Mouse (Mus musculus): ENCODE measurements at regions not wholly inside any gene's neighbourhood (a gene's known extent, or its start where the extent isn't known, plus 50 kb on each side); places are given as distances from the start of the nearest gene placed in this dataset.

DNA sequence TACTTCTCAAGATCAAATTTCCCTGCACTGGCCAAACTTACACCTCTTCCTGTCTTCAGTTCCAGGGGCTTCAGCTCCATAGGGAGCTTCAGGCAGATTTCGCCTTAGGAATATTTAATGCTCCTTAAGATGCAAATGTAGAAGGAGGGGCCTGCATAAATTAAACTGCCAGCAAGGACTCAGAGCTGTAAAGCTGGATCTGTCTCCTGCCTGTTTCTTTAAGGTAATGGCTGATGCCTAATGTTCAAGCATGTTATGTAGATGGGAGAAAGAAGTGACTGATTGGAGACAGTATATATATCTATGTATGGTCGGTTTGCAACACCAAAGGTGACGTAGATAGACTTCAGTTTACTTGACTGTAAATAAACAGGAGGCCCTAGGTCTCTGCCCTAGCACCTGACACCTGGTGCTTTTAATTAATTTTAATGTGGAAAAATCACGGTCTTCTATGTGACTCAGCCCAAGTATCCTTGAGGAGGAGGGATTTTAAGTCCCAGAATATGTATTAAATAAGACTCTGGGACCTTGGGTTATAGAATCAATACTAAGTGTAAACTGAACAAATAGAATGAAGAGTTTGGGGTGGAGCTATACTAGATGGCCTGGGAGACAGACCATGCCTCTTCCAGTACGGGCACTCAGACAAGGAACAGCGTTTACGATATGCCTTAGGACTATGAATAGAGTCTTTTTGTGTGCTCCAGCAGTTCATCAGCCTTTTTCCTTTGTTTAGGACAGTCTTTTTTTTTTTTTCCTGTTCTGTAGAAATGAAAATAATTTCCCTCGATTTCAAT lies 651.7 kb upstream of the Lmcd1 start:
- in situ Hi-C loops (cut with MboI, MseI): loop anchor here (10.0 kb wide), 1 partner anchor 1867 kb away; no protein-coding TSS in a partner anchor

DNA sequence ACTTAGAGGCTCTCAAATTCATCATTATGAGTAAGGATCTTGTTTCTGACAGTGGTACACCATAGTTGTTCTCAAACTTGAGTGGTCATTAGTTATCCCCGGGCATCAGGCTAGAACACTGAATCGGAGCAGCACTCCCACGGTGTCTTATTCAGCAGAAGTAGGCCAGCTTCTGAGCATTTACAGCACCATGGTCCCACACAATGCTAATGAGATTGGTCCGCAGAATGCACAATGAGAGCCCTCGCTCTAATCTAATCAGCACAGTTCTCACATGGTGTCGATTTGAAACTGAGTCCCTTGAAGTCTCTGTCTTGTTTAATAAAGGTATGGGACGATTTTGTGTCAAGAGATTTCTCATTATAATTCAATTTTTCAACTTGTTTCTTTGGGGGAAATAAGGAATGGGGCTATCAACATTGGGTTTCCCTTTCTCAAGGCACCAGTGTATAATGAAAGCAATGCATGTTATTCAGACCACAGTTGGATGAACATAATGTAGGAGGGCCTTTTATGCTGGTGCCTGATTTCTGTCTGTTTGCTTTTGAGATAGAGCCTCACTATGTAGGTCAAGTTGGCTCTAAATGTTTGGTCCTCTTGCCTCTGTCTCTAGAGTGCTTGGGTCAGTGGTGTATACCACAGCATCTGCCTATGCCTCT lies 650.9 kb upstream of the Lmcd1 start:
- in situ Hi-C loops (cut with MboI, MseI): loop anchor here (10.0 kb wide), 1 partner anchor 1868 kb away; no protein-coding TSS in a partner anchor

DNA sequence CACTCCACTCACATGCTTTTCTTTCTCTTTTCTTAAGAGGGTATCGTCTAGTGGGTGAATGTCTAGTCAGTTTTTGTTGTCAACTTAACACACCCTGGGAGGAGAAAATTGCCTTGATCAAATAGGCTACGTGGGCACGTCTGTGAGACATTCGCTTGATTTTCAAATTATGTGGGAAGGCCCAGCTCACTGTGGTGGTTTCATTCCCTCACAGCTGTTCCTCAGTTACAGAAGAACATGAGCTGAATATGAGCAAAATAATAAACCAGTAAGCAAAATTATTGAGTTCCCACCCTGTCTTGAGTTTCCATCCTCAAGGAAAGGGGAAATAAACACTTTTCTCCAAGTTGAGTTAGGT lies 650.4 kb upstream of the Lmcd1 start:
- in situ Hi-C loops (cut with MboI, MseI): loop anchor here (10.0 kb wide), 1 partner anchor 1868 kb away; no protein-coding TSS in a partner anchor

DNA sequence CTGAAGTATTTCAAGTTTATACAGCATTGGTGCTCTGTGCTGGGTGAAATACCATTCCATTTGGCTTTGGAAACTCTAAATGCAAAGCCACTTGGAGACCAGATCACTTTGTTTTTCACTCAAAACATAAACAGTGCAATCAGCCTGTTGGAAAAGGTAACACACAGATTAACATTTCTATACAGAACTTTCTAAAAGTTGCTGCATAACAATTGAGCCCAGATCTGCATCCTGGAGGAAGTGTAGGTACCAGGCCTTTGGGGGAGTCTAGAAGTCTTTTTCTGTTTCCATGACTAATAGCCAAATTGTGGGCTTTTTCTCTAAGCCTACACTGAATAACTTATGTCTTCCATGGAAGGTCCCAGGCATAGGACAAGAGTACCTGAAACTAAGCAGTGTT lies 648.1 kb upstream of the Lmcd1 start:
- in situ Hi-C loops (cut with MboI, MseI): loop anchor here (10.0 kb wide), 1 partner anchor 1871 kb away; no protein-coding TSS in a partner anchor

DNA sequence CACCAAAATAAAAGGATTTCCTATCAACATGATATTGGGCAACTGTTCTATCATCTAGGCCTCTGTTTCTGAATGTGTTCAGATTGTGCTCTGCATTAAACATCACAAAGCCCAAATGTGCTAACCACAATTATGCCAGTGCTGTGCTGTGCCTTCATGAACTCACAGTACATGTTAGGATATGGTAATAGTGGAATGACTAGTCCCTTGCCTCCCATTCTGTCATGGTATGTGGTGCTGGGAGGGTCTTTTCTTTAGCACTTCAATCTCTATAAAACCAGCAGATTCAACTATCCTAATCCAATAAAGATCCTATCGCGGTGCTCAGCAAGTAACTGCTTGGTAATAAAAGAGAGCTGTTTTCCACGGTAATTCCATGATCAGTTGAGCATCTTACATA lies 620.8 kb upstream of the Lmcd1 start:
- in situ Hi-C loops (cut with MboI, MseI): no loop called here

DNA sequence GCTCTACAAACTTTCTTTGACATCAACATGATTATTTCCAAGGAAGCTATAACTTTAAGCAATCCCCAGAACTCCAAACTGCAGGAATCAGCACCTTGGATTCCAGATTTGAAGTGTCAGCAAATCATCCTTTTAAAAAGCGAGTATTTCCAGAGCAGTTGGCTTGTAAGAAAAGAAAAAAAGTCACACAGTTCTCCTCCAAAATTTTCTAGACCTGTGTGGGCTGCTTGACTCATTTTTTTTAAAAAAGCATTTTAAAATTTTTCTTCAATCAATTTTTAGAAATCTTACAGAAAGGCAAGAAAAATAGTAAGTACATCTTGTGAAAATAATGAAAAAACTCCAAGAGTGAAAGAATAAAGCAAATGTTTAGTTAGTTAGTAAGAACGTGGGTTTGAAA lies 613.6 kb upstream of the Lmcd1 start:
- in situ Hi-C loops (cut with MboI, MseI): no loop called here

DNA sequence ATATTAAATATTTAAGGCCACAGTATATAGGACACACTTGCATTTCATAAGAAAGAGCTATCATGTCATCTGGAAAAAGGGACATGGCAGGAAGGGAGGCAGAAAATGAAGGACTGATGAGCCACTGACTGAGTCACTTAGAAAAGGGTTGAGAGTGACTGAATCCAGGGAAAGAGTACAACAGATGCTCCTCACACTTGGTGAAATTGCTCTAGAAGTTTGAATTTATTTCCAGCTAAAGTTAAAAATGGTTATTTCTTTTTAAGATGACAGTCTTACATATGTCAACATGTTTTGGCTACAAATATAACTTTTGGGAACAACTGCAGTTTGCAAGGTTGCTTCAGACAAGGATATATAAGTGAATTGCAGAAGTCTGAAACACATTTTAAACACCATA lies 609.0 kb upstream of the Lmcd1 start:
- in situ Hi-C loops (cut with MboI, MseI): no loop called here

DNA sequence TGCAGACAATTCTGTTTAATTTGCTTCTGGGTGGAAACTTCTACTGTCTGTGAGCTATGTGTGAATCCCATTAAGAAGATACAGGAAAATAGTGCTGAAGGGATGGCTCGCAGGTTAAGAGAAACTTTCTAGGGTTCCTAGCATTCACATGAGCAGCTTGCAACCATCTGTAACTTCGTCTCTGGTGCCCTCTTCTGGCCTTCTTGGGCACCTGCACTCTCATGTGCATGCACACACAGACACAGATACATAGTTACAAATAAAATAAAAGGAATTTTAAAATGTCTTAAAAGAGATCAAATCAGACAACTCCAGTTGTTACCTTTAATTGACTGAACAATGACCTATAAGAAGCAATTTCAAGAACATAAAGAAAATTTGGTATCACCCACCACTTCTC lies 588.6 kb upstream of the Lmcd1 start:
- in situ Hi-C loops (cut with MboI, MseI): no loop called here

DNA sequence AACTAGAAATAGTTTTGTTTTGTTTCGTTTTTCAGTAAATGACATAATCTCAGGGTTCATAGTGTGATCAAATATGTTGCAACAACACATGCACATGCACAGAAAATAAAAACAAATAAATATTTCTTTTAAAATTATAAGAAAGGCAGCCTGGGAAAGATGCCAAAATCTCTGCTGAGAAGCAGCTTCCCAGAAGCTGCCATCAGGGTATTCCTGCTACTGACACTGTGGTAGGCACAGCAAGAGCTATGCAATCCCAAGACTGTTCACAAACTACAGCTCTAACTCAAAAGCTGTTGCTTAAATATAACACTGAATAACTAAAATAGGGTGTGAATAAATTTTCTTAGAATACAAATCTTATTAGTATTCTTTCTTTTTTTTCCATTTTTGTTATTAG lies 570.7 kb upstream of the Lmcd1 start:
- in situ Hi-C loops (cut with MboI, MseI): no loop called here

DNA sequence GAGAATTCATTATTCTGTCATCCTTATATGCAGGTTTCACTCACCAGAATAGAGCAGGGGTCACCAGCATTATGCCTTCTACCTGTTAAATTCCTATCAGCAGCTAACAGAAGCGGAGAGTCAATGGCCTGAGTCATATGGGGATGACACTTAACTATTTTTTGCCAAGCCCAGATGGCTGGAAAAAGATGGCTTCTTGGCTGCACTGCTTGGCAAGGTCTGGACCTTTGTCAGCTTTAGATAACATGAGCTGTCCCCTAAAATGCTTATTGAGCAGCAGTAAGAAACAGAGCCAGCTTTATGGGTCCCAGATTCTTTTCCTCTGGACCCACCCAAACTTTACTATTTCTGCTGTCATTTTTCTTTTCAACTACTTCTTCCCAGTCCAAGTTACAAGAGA lies 565.3 kb upstream of the Lmcd1 start:
- in situ Hi-C loops (cut with MboI, MseI): no loop called here

DNA sequence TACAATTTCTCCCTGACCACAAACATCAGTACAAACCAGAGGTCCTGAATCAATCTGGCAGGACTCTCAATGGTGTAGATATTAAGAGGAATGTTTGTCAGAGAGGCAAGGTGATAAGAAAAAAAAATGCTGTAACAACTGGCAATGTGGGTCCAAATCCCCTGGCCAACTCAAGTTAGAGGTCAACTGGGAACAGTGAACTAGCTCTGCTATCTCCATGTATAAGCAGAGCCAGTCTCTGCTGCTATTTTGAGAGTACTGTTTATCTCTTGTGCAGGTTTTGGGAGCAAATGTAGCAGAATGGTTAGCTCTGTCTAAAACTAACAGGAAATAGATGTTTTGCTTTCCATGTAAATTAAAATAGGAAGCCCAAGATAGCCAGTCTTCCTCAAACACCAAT lies 547.6 kb upstream of the Lmcd1 start:
- in situ Hi-C loops (cut with MboI, MseI): no loop called here

DNA sequence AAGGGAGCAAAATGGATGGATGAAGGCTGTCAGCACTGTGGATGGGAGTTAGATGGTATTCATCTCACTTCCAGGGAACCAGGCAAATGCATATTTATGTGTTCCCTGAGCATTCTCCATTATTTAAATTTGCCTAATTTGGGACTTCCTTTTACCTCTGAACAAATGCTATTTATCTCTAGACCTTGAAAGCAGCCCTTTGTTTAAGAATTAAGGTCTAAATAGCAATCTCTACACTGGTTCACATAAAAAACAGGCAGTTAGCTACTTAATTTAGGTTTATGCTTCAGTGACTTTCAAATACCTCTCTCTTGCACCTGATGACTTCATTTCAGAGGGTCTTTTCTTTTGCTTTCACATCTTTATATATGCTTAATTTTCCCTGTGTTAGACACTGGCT lies 543.2 kb upstream of the Lmcd1 start:
- in situ Hi-C loops (cut with MboI, MseI): no loop called here

DNA sequence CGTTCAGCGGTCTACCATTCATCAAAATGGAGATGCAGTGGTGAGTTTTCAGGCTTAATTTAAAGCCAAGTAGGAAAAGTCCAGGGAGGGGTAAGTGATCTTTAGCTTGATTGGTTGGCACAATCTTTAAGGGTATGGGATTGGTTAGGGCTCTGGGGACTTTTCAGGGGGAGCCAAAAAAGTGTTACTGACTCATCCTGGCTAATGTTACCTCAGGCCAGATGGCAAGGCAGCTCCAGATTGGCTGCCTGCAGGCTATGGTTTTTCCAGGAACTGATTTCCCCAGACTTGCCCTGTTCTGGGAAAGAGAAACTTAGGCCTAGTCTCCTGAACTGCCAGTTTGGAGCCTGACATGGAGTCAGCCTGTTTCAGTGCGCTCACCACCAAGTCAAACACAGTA lies 539.6 kb upstream of the Lmcd1 start:
- in situ Hi-C loops (cut with MboI, MseI): no loop called here

DNA sequence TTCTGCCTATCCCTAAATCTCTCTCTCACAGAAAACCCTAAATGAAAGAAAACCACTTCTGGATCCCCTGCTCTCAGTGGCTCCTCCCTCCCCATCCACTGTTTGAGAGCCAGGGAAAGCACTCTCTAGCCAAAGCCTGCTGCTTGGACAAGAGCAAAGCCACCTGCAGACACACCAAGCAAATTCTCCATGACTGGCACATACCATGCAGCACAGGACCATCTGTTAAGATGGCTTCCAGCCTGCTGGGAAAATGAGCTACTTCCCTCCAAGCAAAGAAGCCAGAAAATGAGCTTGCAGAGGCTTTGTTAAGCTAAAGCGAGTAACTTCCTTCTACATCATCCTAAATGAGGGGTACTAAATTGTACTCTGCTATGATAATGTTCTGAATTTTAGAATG lies 534.6 kb upstream of the Lmcd1 start:
- in situ Hi-C loops (cut with MboI, MseI): no loop called here

DNA sequence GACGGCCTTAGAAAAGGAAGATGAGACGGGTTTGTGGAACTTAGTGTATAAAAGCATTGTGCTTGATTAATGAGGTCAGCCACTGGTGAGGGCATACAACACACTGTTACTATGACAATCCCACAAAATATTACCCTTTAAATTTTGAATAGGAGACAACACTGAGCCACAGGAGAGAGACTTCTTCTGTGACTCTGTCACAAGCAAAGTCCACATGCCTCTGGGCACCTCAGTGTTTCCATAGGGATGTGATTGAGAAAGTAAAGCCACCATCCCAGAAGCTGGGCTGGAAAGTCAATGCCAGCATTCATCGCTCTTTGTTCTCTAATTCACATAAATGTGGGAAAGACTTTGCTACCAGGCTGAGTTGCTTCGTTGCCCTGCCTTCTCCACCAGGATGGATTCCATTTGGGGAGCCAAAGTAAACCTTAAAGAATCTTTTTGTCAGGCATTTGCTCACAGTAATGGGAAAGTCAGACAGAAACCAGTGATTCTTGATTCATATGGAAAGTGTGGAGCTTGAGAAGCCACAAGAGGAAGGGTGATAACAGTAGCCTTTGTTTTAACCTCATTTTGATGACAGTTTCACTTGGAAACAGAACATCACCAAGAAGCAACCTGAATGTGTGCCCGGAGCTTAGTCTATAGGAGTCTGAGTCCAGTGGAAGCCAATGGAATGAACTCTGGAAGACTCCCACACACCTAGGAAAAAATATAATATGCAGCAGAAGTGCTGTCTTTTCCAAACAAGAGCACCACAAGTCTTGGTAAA lies 491.7 kb upstream of the Lmcd1 start:
- in situ Hi-C loops (cut with MboI, MseI): no loop called here

DNA sequence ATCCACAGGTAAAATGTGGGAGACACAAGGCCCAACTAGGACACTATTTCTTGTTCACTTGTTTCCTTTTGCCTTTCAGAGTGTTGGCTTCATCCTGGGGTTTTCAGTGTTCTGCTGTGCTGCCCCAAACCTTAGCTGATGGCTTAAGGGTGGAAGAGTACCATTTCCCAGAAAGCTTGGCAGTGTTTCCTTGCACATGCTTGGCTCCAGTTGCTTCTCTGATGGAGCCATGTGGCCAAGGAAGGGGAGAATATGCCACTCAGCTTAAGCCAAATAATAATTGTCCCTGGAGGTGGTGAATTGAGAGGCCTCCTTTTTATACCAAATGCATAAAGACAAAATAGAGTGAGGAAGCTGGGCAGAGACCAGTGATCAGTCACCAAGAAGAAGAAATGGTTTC lies 464.9 kb upstream of the Lmcd1 start:
- in situ Hi-C loops (cut with MboI, MseI): no loop called here

DNA sequence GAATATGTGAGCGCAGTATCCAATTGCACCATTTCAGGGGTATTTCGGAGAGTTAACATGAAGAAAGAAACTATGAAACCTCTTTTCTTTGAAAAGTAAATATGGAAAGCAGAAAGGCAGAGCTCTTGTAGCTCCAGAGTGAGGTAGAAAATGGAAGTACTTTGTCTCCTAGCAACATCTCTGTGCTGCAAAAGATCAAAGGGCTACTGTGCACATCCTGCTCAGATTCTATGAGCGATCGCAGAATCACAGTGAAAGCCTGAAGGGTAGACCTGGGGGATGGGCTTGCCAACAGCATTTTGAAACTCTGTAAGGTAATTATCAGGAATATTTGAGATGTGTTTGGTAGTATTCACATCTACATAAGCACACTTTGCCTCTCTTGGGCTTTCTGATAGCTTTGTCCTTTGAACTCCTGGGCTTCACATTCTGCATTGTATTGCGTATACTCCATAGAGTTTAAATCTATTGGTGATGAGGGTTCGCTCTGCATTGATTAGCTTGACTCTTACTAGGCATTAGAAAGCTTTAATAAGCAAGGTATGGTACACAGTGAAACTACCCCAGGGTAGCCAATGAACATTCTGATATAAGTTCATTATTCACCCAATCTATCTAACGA lies 459.5 kb upstream of the Lmcd1 start:
- in situ Hi-C loops (cut with MboI, MseI): no loop called here

DNA sequence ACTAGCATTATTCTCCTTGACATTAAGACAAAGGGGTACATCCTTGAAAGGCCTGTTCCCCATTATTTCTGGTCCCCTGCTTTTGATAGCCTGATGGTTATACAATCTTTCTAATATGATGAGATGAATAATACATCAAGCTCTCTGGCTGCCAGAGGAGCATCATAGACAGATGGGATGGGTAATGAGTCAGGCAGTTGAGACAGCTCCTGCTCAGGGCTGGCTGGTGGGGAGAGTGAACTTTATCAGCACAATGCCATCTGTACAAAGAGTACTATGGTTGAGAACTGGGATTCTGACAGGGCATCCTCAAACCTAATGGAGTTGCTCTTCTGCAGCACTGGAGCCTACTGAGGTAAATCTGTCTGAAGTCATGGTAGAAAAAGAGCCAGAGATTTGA lies 458.4 kb upstream of the Lmcd1 start:
- in situ Hi-C loops (cut with MboI, MseI): no loop called here

DNA sequence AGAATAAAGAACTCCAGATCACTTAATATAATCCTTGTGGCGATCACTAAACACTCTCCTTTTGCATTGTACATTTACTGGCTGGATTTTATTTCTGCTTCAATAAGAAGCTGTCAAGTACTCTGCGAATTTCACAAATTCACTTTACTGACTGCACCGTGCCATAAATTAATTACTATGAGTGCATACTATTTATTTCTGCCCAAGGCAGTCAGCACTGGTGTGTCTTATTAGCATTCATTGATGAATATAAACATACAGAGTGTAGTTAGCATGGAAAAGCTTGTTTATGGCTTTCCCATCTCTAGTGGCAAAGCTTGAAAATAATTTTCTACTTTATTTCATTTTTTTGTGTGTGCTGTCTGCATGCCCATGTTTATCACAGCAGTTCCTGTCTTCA lies 453.3 kb upstream of the Lmcd1 start:
- in situ Hi-C loops (cut with MboI, MseI): no loop called here

DNA sequence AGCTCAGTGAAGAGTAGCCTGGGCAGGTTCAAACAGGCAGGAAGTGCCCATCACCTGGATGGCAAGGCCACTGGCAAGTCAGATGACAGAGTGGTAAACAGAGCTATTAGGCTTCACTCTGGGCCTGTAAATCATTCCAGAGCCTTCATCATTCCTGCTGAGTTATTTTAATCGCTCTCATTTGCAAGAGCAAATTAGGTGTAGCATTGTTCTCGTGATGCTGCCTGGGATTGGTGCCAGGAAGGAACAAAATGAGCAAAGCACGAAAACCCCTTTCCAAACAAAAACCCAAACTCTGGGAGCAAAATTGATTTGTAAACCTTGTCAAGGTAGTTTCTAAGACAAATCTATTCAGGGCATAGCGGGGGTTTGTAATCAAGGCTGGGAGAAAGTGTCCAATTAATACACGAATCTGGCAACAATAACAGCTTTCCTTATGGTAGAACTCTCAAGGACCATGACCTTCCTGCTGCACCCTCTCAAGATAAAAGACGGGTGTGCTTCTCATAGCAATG lies 429.2 kb upstream of the Lmcd1 start:
- in situ Hi-C loops (cut with MboI, MseI): no loop called here

DNA sequence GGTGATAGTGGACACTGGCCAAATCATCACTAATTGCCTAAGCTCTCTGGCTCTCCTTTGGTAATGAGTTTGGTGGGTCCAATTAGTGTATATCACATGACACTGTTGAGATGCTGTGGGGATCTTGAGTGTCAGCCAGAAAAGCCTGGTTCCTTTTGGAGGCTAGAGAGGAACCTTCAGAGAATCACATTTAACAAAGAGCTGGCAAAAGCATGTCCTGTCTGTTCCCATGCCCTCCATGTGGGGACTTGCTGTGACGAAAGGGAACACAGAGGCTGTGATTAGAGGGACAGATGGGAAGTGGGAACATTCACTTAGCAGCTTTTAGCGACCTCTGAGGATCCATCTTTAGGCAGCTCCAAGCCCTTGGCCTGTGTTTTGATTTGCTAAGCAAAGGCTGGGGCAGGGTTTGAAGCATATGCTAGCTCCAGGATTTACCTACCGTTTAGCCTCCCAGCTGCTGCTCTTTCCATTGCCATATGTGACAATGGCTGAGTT lies 407.4 kb upstream of the Lmcd1 start:
- in situ Hi-C loops (cut with MboI, MseI): no loop called here

DNA sequence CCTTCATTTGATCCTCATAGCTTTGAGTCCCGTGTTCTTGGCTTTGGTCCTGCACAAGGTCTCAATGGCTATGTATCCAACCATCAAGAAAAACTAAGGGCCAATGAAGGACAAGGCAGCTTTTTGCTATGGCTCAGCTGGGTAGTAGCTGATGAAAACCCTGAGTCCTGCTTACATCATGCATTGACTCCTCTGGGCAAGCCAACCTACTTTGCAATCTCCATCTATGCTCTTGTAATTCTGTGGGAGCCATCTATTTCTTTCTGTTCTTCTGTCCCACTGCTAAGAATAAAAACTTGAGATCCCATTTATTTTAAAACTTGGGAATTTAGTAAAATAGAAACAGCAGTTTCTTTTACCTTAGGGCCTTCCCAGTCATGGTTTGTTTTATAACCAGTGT lies 391.0 kb upstream of the Lmcd1 start:
- in situ Hi-C loops (cut with MboI, MseI): no loop called here
